Mouse (Mus musculus) WW6 (cell line): Measurements from ENCODE around the gene Agpat2.

ENCODE experiments used
- DNase-seq: peaks from one replicate; pipeline ENCODE4 v3.0.0-alpha.2; 2013; ENCODE audit warnings: low read depth, low spot score

Agpat2 gene

DNA sequence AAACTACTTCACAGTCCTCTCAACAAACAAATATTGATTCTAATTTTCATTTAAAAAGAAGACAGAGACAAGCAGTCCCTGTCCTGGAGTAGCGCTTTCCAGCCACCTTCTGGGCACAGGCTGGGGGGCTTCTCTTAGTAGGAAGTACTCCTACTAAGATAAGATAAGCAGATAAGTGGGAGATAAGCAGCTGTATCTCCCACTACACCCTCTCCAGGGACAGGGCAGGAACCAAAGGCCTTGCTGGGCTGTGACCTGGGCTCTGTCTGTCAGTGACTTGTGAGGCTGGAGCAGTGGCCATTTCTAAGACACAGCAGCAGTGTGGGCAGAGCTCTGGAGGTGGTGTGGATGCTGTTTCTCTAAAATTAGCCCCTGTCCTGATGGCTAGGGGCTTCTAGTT, 28.8 kb downstream of the Agpat2 start:
- DNase-seq = no peak

DNA sequence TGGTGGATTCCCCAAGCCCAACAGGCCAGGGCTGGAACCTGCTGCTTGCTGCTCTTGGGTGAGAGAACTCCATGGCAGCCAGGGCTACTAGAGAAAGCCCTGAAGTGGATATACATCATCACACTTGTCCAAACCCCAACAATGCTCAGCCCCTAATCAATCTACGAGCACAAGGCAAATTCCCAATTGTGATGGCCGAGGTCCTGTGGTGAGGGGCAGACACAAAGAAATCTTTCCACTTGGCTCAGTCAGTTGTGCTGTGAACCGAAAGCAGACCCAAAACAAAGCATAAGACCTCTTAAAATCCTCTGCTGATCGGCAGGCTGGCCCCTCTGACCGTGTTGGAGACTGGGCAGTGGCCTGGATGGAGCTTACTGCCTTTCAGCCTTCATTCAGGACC, 29.4 kb downstream of the Agpat2 start:
- no peak for DNase-seq

DNA sequence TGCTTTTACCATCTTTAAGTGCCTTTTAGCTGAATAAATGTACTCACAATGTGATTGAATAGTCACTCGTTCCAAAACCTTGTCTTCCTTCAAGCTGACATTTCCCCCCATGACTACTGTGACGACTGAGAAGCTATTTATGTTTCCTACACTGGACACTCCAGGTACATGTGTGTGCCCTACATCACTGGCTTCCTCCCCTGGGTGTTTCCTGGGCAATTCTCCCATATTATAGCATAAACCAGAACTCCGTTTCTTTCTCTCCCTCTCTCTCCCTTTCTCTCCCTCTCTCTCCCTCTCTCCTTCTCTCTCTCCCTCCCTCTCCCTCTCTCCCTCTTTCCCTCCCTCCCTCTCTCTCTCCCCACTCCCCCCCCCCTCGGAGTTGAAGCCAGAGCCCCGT, 30.4 kb downstream of the Agpat2 start:
- no peak for DNase-seq

DNA sequence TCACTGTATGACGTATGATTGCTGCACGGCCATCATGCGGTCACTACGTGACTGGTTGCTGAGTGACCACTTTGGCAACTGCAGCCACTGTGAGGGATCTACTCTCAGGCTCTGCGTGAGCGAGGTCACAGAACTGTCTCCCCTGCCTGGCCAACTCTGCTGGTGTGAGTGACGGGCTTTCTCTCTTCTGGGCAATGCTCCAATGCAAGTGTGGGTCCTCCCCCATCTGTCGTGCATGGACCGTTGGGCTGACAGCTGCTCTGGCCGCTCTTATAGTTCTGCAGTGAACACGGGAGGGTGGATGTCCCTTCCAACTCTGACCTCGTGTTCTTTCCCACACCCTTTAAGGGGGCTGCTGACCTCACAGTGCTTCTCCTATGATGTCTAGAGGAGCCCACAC, 30.8 kb downstream of the Agpat2 start:
- DNase-seq = no peak

DNA sequence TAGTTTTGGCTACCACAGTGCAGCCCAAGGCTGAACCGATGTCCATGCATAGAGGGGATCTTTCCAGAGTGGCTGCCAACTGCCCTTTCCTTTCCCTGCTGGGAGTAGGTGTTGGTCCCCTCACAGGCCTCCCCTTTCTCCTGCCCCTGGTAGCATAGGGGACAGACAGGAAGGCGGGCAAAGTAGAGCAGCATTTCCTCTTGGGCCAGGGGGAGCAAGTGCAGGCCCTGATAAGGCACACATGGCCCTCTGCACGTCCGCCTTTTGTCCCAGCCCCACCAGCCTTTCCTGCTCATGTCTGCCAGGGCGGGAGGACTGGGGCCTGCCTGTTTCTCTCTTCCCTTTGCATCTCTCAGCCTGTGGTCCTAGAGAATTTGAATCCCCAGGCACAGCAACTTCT, 32.4 kb downstream of the Agpat2 start:
- no peak for DNase-seq

DNA sequence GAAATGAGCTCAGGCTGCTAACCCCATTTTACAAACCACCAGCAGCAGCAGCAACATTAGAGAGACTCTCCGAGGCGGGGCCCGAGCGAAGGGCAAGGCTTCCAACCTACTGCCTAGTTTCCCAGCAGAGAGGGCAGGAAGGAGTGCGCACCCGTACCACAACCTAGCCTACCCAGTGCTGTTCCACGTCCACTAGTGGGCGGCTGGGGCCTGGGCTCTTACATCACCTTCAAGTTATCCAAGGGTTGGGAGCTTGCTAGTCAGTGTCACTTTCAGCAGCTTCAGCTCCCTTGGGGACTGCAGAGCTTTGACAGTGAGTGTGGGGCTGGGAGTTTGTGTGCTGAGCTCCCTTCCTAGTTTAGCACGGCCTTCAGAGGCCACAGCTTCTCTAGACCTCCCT, 32.8 kb downstream of the Agpat2 start:
- no peak for DNase-seq

DNA sequence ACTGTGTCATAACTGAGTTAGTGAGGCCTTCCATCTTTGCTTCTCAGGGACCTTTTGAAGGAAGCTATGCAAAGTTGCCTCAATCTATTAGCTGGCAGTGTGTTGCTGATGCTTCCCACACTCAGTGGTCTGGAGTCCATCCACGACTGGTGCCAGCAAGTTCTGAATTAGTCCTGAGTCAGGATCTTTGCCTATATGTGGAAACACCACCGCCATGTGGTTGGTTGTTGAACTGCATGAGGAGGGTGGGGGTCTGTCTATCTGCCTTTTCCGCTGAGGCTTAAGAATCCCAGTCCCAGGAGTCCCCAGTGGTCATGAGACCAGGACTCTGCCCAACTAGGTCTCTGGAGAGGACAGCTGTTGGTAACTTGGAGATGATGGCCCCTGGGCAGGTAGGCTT, 34.2 kb downstream of the Agpat2 start:
- no peak for DNase-seq

DNA sequence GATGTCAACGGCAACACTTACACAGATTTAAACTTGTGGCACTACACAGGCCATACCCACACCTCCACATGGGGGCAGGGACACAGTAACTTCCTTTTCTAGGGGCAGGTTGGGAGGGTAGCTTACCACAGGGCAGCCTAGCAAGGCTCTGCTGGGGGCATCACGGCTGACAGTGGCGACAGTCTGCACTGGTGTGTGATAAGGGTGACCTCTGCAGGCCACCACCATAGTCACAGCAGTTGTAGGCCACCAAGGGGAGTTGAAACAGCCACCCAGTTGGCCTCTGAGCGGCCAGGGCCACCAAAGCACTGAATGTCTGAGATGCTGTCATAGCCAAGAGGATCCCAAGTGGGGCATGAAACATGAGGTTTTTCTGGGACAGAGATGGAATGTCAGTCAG, 38.0 kb downstream of the Agpat2 start:
- DNase-seq = no peak

DNA sequence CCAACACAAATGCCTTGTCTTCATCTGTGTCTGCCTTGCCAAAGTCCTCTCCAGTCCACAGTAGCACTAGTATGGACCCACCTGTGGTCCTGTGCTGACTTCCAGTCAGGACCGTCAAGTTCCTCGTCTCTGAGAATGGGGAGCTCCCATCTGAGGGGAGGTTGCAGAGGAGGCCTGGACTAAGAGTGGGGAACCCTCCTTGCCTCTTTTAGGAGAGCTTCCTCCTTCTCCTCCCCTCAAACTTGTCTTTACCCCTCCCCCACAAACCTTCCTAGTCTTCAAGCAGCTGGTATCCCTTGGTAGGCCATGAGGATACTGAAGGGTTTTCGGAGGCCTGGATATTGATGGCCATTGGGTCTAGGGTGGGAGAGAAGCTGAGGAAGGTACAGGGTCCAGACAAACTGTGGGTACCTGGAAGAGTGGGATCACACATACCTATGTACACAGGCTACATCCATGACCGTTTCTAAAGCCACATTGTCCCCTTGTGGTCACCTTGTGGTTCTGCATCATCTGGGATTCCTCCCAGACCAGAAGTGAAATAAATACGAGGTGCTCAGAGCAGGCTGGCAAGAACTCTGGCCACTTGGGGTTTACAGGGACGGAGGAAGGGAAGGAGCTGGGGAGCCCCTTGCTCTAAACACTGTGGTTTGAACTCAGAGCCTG, 42.7 kb downstream of the Agpat2 start:
- DNase-seq = no peak

DNA sequence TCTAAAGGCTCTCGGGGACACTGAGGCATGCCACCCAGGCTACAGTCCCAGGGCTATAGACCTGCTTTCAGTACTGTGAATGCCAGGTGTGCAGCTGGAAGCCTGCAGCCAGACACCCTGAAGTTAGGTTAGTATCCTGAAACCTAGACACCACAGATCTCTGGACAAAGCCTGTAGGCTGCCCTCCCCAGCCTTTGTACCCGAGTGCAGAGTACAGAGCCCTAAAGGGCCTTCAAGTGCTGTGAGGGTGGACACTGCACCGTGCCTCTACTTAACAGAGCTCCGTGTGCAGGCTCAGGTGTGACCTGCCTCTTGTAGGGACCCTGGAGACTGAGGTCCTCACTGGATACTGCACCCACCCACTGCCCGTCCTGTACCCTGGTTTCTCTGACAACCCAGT, 43.7 kb downstream of the Agpat2 start:
- no peak for DNase-seq

DNA sequence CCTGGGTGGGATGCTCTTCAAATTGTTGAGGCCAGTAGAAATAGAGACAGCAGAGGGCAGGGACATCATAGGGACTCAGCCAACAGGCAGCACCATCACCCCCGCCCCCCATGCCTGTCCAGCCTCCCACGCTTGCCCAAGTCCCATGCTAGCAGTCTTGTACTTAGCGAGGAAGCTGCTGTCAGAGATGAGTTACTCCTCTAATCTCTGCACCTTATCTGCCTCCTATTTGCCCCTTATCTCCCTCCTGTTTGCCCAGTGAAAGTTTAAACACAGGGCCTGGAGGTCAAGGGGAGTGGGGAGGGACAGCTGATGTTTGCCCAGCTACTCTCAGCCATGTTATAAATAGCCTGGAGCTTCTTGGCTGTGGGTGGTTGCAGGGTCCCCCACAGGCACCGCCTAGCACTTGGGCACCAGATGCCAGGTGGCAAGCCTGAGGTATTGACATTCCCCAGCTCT, 47.7 kb downstream of the Agpat2 start:
- DNase-seq = no peak

DNA sequence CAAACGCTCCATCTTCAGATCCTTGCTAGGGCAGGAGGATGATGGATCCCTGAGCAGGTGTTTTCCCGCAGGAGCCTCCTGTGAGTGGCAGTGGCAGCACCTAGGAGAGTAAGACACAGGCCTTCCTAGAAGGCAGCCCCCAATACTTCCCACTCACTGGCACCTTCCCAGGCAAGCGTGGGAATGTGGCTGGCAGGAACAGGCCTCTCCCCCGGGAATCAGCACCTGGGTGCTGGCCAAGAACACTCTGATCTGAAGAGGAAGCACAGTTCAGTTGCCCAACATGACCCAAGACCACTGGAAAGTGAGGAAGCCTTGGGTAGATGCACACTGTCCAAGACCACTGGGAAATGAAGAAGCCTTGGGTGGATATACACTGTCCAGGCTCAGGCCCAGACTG, 49.1 kb downstream of the Agpat2 start:
- no peak for DNase-seq

DNA sequence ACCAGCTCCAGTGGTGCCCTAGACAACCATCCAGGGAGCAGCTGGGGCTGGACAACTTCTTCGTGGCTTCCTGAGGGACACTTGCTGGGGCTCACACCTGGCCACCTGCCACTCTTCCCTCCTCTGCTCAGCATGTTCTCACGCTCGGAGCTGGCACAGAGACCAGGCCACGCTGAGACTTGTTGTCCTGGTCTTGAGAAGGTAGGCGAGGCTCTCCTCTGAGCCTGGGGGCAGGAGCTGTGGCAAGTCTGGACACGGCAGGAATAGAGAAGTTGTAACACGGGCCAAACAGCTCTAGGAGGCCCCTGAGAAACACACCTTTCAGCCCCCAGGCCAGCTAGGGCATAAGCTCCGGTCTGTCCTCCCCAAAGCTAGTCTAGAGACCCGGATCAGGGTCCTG, 50.3 kb downstream of the Agpat2 start:
- no peak for DNase-seq

DNA sequence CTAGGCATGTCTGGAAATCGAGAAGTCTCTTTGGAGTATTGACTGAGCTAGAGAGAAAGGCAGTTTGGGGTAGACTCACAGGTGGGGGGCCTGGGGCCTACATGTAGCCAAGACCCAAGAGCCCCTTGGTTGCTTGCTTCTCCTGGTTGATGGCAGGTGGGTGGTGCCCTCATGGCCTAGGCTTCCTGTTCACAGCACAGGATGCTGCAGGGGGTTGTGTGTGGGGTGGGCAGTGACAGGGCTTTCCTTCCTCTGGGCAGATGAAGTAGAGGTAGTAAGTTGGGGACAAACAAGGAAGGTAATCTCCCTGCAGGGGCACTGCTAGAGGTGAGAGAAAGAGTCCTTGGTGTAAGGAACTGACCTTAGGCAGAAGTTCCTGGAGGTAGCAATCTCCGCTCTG, 52.2 kb downstream of the Agpat2 start:
- DNase-seq = no peak

DNA sequence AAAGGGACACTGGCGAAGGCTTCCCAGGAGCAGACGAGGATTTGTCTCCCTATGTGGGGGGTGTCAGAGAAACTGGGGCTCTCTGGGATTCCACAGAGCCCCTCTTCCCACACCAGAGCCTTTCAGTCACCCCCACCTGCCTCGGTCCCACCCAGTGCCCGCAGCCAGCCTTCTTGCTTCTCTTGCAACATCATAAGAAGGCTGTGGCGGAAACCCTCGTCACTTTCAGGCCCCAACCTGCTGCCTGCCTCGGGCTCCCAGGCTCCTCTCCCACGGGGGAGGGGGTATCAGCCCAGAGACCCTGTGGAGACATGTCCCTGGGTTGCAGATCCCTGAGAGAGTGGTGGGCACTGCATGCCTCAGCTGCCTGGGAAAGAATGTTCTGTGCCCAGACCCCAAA, 52.8 kb downstream of the Agpat2 start:
- DNase-seq = no peak

DNA sequence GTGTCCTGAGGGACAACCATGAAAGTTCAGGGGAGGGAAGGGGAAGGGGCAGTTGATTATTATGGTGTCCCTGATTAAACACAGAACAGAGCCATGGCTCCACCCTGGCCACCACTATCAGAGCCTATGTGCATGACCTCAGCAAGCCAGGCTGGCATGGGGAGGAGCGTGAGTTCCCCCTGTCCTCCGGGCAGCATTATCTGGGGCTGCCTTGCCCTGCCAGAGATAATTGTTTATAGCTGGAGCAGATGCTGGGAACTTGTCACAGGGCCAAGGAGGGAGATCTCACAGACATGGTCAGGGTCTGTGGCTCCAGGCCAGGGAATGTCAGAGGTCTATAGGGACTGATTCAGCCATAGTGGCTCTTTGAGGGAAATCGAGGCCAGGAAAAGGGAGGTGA, 53.4 kb downstream of the Agpat2 start:
- no peak for DNase-seq

DNA sequence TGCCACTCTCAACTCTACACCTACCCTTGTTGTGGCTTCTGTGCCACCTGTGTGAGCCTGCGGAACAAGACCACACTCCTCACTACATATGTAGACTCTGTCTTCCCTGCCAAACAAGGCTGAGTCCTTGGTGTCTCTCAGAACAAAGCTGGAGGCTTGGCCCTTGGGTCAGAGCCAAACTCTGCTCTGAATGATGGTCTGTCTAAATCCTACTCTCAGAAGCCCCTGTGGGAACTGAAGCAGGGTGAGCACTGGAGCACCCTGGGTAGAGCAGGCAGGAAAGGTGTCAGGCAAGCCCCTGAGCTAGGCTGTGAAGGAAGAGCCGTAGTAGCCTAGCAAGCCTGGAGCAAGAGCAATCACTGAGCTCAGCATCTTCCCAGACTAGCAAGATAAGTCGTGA, 54.0 kb downstream of the Agpat2 start:
- no peak for DNase-seq

DNA sequence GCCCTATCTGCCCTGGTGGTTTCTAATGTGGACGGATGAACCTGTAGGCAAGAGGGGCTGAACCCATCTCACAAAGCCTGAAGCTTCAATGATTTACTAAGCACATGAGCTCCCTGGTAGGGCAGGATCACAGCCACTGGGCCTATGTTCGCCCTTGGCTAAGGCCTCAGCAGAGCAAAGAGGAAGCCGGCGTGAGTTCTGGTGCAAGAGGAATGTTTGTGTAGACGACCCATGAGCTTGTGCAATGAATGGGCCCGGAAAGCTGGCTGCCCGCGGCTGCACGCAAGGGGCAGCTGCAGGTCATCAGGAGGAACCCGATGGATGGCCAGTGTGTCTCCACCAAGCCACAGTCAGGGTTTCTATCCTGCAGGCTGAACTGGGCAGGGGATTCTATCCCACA, 54.4 kb downstream of the Agpat2 start:
- no peak for DNase-seq

DNA sequence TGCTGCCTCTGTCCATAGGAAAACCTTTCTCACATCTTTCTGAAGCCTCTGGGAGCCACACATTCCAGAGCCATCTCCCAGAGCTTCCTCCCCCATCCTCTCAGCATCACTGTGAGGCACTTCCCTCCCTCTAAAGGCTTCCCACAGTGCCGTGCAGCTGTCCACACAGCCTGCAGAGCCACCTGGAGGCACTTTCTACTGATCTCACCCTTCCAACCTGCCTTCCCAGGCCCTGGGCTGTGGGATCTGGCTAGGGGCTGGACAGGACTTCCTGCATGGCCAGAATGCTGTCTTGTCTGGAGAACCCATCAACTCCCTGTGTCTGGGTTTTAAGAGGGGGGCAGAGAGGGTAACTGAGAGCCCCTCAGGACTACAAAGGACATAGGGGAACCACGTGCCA, 56.7 kb downstream of the Agpat2 start:
- DNase-seq = no peak

DNA sequence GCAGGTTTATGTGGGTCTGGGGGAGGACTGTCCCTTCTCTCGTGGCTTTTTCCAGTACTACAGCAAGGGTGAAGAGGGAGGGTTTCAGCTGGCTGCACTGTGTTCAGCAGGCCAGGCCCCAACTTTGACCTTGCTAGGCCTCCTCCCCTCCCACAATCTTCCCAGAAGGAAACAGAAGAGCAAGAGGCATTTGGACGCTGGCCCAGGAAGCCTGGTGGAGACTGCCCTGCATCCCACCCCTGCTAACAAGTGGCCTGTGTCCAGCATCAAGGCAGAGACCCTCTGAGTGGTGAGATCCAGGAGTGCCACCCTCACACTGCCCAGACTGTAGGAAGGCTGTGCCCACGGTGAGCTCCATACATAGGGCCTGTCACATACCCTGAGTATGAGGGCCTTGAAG, 60.0 kb downstream of the Agpat2 start:
- DNase-seq = no peak

DNA sequence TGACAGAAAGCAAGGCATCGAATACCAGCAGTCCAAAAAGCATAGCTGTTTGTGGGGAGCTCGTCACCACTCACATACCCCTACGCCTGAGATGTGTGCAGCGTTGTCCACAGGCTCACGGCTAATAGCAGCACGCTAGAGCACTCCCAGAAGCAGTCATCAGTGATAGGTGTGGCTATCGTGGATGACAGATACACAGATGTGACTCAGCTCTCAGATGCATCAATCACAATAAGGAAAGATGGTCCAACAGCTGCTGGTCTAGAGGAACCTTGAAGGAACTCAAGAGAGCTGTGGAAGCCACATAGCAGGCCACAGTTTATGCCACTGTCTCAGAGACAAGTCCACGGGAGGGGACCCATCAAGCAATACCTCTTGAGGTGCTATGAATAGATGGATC, 60.4 kb downstream of the Agpat2 start:
- DNase-seq = no peak

DNA sequence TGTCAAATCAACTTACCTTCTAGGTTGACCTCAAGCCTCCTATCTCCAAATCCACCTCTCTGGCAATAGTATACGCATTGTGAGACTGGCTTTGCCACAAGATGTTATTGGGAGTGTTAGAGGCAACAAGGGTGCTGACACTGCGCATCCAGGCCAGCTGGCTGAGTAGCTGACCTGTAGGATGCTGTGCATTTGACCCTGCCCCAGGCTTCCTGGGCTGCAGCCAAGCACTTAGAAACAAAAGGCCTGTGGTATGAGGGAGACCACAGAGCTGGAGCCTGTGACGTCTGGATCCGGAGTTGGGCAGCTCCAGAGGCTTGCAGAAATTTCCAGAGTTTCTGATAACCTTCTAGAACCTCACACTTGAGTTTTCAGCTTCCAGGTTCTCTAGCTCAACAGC, 61.1 kb downstream of the Agpat2 start:
- DNase-seq = no peak
